Mouse (Mus musculus) embryonic facial prominence, embryonic 12.5 days (tissue): ENCODE measurements around the gene Vmn1r206. TPM values are rescaled to one million over a fixed set of nuclear protein-coding genes. Genes with fewer than 3 reads are reported as not detected.
"Not testable (repeated sequence)": the region's sequence is repeated elsewhere in the genome, so short reads cannot be mapped to it uniquely, and the experiment has no call there.

ENCODE experiments used
- ATAC-seq: fragments of 200-750 bp; cut with Nextera tagmentation; 2 replicates; pipeline ENCODE4 v1.8.0; 2017; ENCODE audit not compliant: insufficient number of reproducible peaks, insufficient read depth, low FRiP score, low TSS enrichment
- H3K27ac ChIP-seq: fragments of 300-500 bp; sonication (generic); 2 replicates; pipeline ENCODE4 v1.5.1; 2016; ENCODE audit warnings: mild to moderate bottlenecking
- H3K27me3 ChIP-seq: fragments of 300-500 bp; sonication (generic); 2 replicates; pipeline ENCODE4 v1.6.1; 2016; ENCODE audit warnings: mild to moderate bottlenecking, moderate library complexity
- H3K36me3 ChIP-seq: fragments of 300-500 bp; sonication (generic); 2 replicates; pipeline ENCODE4 v1.6.1; 2016; ENCODE audit warnings: mild to moderate bottlenecking
- H3K4me1 ChIP-seq: fragments of 300-500 bp; sonication (generic); 2 replicates; pipeline ENCODE4 v1.6.1; 2016
- H3K4me2 ChIP-seq: fragments of 300-500 bp; sonication (generic); replicated peaks from 2 replicates; pipeline ENCODE4 v1.6.1; 2016; ENCODE audit warnings: mild to moderate bottlenecking, moderate library complexity
- H3K4me3 ChIP-seq: fragments of 300-500 bp; sonication (generic); 2 replicates; pipeline ENCODE4 v1.5.1; 2016; ENCODE audit warnings: mild to moderate bottlenecking
- H3K9ac ChIP-seq: fragments of 300-500 bp; sonication (generic); 2 replicates; pipeline ENCODE4 v1.6.1; 2016; ENCODE audit warnings: mild to moderate bottlenecking, moderate library complexity
- H3K9me3 ChIP-seq: fragments of 300-500 bp; sonication (generic); 2 replicates; pipeline ENCODE4 v1.6.1; 2016; ENCODE audit warnings: mild to moderate bottlenecking, moderate library complexity
- WGBS: fragments of 180-500 bp; shearing (Covaris S2); methylation state at CpG from one replicate; pipeline ENCODE4 v1.1.7; 2016; 5-methylcytosine and 5-hydroxymethylcytosine counted together
- polyA plus RNA-seq: library from polyadenylated mRNA; unstranded; fragments of >200 nt; fragmentation: Nextera tagmentation; extraction: Ambion mirVana; gene quantifications from 2 replicates; pipeline ENCODE4 v1.2.1, GENCODE M21; 2016

Vmn1r206 gene
- not detected in 2 replicates for polyA plus RNA-seq

GRCm38 (mm10) chr13:22624151-22624550 lies at the start of gene Vmn1r206:
Vmn1r206 (minus strand) TSS chr13:22624251.
- H3K4me2 ChIP-seq, H3K9ac ChIP-seq, H3K36me3 ChIP-seq, H3K9me3 ChIP-seq, H3K4me1 ChIP-seq, H3K27ac ChIP-seq, H3K4me3 ChIP-seq, H3K27me3 ChIP-seq, ATAC-seq: not testable (repeated sequence)

DNA sequence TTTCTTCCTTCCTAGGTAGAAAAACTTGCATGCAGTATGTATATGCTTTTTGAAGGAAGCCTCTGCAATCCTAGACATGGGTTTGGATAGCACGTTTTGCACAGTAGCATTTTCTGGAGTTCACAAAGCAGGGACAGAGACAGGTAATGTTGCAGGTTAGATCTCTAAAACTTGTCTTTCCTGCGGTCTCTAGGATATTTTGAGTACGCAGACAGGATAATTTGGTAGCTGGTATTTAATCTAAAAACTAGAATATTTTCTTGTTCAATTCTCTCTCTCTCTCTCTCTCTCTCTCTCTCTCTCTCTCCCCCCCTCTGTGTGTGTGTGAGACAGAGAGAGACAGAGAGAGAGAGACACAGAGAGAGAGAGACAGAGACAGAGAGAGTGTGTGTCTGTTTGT lies 31.2 kb downstream of the Vmn1r206 start, which contains the start of gene Vmn1r205:
Vmn1r205 (minus strand) TSS at position 101 of the 400 bp plus-strand sequence.
- no peak for ATAC-seq
- 91% methylated on average over 3 of the region's 3 CpGs for WGBS
- H3K4me1 ChIP-seq: no peaks in the 10 kb centered on the region
- H3K4me2 ChIP-seq: no peak within 1 kb of the TSS
- no peaks in the 10 kb centered on the region for H3K9me3 ChIP-seq
- H3K9ac ChIP-seq: no peak within 1 kb of the TSS
- no peak within 1 kb of the TSS for H3K4me3 ChIP-seq
- no peaks in the 10 kb centered on the region for H3K36me3 ChIP-seq
- no peaks in the 10 kb centered on the region for H3K27me3 ChIP-seq
- H3K27ac ChIP-seq: no peak within 1 kb of the TSS

- not testable (repeated sequence) for H3K27ac ChIP-seq, H3K4me1 ChIP-seq, H3K4me2 ChIP-seq, H3K9me3 ChIP-seq, H3K27me3 ChIP-seq, H3K36me3 ChIP-seq, H3K9ac ChIP-seq, ATAC-seq, H3K4me3 ChIP-seq
- WGBS: 74% methylated on average over 14 of the region's 14 CpGs
These were observed 40.7 kb downstream of the Vmn1r206 start for GRCm38 (mm10) chr13:22583336-22583735.

- not testable (repeated sequence) for H3K4me3 ChIP-seq, H3K9ac ChIP-seq, H3K27me3 ChIP-seq, H3K4me1 ChIP-seq, H3K36me3 ChIP-seq, H3K4me2 ChIP-seq, H3K27ac ChIP-seq, H3K9me3 ChIP-seq, ATAC-seq
- 86% methylated on average over 3 of the region's 3 CpGs for WGBS
These were observed 49.1 kb downstream of the Vmn1r206 start for GRCm38 (mm10) chr13:22574911-22575310.

Other genes with a start within 250 kb of the Vmn1r206 start
- not detected in 2 replicates for gene Vmn1r199, start 244.4 kb downstream of the Vmn1r206 start, polyA plus RNA-seq
- not detected in 2 replicates for gene Vmn1r200, start 233.9 kb downstream of the Vmn1r206 start, polyA plus RNA-seq
- gene Vmn1r201, start 152.3 kb downstream of the Vmn1r206 start, polyA plus RNA-seq: not detected in 2 replicates
- gene Vmn1r202, start 118.9 kb downstream of the Vmn1r206 start, polyA plus RNA-seq: not detected in 2 replicates
- gene Vmn1r203, start 106.1 kb downstream of the Vmn1r206 start, polyA plus RNA-seq: not detected in 2 replicates
- gene Vmn1r204, start 71.1 kb downstream of the Vmn1r206 start, polyA plus RNA-seq: not detected in 2 replicates
- not detected in 2 replicates for gene Vmn1r205, start 31.3 kb downstream of the Vmn1r206 start, polyA plus RNA-seq
- gene Vmn1r207-ps, start 105.4 kb upstream of the Vmn1r206 start, polyA plus RNA-seq: not detected in 2 replicates
- gene Vmn1r208, start 153.1 kb upstream of the Vmn1r206 start, polyA plus RNA-seq: not detected in 2 replicates
- gene Vmn1r209, start 185.4 kb upstream of the Vmn1r206 start, polyA plus RNA-seq: not detected in 2 replicates
- gene Vmn1r210, start 207.1 kb upstream of the Vmn1r206 start, polyA plus RNA-seq: not detected in 2 replicates
- gene Vmn1r211, start 233.3 kb upstream of the Vmn1r206 start, polyA plus RNA-seq: not detected in 2 replicates